Mouse (Mus musculus) adrenal gland, postnatal 4 days (tissue): ENCODE data around the gene Minar1. TPM values are rescaled to one million over a fixed set of nuclear protein-coding genes. Genes with fewer than 3 reads are reported as not detected.

ENCODE experiments used
- DNase-seq, 2 experiments: peaks; one replicate each; pipeline ENCODE4 v3.0.0; 2021 to 2022; ENCODE audit warnings: low spot score in 2 of 2, mixed read lengths in 2 of 2
- long read RNA-seq, 2 experiments: library from polyadenylated mRNA; stranded (forward); transcript quantifications; one replicate each; pipeline ENCODE4 v2.0.0; 2021
- total RNA-seq, 2 experiments: library from RNA; stranded (reverse); gene quantifications; 2 replicates each; pipeline ENCODE4 v1.2.3; 2021

The Minar1 gene
- under 1 TPM; 0.42 to 0.65 TPM for total RNA-seq
- long read RNA-seq, experiment 1, partial matches to known transcripts = 0 of 1 reads
- long read RNA-seq, experiment 1, other reads (novel, unspliced or antisense) = 1 of 1 reads
- long read RNA-seq, experiment 2 = 0 reads

DNA sequence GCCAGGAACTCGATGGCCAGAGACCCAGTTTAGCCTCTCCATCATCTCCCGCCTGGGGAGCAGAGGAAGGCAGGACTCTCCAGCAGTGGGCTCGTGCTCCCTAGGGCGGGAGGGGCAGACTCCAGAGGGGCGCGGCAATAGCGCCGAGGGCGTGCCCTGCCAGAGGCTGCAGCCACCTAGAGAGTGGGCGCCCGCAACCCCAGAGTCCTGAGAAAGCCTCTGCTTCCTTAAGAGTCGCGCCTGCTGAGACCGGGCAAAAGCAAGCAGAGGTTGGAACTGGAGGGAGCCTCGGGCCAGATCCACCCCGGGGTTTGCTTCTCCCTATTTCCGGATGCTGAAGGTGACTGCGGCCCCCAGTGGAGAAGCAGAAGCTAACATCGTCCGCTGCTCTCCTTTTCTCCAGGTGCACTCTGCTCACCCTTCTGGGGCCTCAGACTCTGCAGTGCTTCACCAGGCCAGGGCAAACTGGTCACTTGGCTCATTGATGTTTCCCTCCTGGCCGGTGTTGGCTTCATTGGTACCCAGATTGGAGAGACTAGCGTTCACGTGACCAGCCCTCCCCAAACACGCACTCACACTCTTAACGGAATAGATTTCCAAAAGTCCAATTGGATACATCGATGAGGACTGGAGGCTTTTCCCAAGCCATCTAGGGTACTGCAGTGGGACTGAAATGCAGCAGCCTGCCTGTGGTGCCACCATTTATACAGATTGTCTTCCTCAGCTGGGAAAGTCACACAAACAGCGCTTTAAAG is at the start of gene Minar1:
Gene Minar1, minus strand, starts transcription at position 120 of the 755 bp plus-strand sequence.
- DNase-seq = no peak

DNA sequence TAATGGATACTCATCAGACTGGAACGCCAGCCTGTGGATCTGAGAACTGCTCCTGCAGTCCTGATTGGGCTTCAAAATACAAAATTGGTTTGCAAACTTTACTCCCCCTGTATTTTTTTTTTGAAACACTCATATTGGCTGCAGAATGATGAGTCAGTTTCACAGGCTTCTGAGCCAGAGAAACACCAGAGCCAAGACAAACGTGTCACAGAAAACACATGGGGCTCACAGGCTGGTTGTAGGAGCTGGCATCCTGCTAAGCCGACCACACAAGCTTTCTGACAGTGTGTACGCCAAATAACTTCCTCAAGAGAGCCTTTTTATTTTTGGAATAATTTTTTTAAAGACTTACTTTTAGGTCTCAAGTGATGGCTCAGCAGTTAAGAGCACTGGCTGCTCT is 47.0 kb upstream of the Minar1 start:
- DNase-seq = no peak

DNA sequence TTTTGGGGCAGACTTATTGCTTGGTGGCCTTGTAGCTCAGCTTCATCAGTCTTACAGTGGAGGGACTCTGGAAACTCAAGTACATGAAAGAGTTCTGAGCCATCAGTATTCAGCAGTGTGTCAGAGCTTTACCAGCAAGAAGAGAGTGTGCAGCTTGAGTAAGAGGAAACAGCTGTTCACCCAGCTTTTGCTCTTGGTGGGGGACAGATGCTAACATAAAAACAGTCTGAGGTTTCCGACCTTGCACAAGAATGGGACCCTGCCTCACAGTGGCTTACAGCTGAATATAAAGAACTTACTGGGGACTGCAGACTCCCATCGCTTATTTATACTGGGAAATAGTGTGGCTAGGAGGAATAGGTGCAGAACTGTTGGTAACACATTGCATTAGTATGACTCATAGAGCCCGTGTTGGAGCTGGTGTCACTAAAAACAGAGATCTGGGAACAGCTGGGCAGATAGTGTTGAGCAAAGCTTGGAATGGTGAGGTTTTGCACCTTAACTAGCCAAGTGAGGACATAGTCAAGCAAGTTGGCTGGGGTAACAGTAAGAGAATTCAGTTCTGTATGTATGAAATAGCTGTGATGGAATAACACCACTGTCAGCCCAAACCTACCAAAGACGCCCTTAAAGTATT is 44.5 kb upstream of the Minar1 start:
- DNase-seq = no peak

DNA sequence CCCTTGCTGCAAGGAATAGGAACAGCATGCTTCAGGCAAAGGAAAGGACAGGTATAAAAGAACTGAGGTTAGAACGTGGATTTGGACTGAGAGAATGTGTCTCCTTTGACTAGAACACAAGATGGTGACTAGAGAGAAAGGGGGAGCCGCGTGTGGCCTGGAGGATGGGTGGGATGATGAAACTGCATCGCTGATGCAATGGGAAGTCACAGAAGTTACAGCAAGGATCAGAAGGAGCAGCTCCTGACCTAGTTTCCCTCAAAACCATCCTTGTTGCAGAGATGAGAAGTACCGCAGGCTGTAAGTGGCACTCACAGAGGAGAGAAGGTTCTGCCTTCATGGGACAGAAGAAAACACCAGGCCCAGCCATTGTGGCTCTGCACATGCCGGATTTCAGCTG is 28.0 kb upstream of the Minar1 start:
- no peak for DNase-seq

DNA sequence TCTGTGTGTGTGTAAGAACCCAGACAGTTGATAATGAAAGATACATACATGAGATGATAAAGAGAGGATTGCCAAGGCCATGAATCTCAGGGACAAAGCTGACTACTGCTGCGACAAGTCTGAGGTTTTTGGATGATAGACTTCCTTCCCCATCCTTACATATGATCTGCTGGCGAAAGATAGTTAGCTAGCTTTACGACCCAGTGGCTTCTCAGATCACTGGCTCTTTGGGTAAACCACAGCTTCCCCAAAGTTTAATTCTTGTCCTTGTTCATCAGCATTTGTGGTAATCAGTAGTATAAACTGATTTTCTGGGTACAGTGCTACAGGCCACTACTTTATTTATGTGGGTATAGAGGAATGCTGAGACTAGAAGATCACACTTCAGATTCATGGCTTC is 14.5 kb upstream of the Minar1 start:
- DNase-seq = no peak

DNA sequence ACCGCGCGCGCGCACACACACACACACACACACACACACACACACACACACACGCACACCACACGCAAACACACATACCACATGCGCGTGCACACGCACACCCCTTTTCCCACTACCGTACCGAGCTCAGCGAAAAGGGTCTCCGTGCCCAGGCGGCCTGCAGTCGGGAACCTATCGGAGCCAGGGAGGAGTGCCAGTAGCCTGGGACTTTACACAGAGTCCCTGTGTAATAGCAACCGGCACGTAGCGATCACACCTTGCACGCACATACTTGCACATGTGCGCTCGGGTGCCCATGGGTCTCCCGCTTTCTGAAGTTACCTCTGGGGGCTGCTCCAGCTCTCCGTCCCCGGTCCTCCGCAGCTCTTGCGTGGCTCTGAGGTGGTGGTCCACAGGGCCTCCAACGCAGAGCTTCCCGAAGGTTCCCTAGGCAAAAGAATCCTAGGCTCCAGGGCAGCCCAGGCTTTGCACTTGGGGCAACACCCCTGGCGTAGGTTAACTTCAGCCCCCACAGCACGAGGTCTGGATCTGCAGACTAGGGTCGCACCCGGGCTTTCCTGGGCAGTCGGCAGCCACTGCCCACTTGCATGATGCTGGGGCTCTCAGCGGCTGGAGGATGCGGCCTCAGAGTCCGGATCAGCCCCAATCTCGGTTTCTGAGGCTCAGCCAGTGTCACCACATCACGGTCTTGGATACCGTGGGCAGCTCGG is 474 bp downstream of the Minar1 start:
- no peak for DNase-seq

DNA sequence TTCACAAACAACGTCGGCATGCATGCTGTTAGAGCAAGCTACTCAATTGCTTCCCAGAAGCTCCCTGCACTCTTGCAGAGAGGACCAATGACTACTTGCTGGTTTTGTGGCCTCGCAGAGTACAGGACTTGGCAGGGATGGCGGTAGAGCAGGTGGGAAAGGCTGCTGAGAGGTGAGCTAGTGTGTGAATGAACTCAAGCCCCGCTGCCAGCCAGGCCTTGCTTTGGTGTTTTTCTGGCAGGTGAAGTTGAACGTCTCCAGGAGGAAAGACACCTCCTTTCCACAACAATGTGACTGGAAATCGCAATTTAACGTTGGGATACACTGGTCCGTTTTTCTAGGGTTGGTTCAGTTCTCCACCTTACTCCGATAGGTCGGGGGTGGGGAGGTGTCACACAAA is 1.2 kb downstream of the Minar1 start:
- DNase-seq = no peak

DNA sequence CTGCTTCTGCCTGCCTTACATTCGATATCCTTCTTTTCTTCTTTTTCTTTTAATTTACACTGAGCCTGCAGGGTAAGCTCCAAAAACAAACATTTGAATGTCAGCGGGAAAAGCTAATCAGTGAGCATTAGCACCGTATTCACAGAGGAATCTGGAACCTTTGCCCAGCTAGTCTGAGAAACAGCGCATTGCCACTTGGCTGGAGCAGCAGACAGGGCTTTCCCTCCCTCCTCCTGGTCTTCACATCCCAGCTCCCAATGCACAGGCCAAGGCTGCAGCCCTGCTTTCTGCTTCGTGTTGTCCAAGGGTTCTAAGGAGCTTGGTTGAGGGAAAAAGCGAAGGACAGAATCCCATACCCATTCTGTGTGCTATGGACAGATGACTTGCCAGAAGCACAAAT is 2.6 kb downstream of the Minar1 start:
- no peak for DNase-seq

DNA sequence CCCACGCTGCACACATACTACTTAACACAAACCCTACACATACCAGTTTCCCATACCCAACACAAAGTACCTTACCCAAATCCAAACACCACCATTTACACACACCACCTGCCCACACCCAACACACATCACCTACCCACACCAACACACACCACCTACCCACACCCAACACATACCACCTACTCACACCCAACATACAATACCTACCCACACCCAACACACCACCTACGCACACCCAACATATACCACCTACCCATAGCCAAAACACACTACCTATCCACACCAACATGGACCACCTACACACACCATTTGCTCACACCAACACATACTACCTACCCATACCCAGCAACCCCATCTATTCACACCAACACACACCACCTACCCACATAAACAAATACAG is 6.0 kb downstream of the Minar1 start:
- no peak for DNase-seq

DNA sequence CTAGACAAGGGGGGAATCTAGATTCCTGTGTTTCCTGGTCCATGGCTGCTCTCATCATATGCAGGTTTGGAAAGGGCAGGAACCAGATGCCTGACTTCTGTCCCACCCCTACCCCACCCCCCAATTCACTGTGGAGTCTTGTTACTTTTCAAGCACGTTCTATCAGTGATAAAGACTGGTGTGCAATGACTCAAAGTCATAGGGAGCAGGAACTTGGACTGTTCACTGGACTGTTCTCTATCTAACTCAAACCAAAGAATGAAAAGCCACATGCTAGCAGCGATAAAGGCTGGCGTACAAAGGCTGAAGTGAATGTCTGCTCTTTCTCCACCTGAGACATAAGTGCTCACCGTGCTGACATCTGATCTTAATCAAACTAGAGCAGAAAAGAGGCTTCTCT is 12.3 kb downstream of the Minar1 start:
- DNase-seq = no peak

DNA sequence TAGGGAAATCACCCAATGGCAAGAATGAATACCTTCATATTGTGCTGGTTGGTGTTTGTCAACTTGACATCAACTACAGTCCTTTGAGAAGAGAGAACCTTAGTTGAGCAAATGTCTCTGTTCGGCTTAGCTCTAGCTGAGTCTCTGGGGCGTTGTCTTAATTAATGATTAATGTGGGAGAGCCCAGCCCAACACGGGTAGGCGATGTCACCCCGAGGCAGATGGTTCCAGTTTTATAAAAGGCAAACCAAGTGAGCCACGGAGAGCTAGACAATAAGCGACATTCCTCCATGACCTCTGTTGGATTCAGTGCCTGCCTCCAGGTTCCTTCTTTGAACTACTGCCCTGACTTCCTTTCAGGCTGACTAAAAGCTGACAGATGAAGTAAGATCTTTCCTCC is 15.6 kb downstream of the Minar1 start:
- DNase-seq = no peak

DNA sequence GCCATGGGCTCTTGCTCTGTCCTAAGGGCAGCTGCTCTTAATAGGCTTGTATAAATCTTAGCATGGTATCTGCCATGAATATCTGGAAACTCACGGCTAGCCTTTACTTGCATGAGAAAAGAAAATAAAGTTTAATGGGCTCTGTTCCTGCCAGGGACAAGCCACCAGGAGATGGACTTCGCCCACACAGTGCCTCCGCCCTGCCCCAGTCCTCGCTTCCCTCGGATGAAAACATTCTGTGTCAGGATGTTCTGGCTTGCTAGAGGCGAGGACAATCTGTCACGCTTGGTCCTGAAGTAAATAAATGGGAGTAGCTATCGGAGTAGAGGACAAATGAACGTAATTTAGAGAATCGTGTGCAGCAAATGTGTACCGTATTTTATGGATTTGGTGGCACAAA is 16.7 kb downstream of the Minar1 start:
- no peak for DNase-seq

DNA sequence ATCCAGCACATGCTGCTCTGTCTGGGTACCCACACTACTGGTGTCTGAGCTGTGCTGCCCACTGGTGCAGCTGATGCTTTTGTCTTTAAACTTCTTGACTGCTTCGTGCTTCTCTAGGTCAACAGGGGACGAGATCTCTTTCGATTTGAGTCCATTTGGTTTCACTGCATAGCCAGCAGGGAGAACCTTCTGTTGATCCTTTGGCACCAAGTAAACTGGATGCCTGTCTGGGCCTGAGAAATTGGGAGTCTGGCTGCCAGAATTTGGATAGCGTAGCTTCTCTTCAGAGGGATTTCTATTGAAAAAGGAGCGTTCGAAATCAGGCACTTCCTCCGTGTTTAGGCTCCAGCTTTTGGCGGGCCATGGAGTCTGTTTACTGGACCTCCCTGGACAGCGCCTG is 21.0 kb downstream of the Minar1 start:
- no peak for DNase-seq

DNA sequence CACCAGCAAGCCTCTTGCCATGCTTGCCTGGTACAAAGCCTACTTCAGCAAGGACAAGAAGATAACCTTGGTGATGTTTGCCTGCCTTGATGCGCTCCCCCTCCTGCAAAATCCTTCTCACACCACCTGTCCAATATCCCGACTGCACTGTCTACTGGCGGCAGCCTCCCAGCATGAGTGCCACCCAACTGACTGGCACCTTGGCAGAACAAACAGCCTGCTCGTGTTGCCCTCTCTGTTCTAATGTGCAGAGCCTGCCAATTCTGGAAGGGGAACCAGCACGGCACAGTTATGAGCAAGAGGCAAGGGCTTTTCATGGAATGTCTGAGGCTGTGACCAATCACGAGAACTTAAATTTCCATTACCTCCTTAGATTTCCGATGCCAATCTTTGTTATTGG is 22.2 kb downstream of the Minar1 start:
- no peak for DNase-seq

DNA sequence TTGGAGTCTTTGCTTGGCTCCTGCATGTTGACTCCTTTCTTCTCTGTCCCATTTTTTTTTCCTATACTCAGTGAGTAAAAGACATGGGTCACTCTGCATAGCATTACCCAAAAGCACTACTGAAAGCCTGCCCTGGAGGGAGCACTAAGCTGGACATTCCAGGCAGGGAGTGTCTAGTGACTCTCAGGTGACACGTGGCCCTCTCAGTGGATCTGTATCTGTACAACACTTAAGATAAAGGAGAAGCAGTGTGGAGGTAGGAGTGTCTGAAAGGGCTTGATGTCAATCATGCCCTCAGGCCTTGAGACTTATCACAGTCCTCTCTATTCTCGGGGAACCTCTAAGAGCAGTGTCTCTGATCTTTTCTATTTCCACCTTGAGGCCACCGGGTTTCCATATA is 25.9 kb downstream of the Minar1 start:
- no peak for DNase-seq

DNA sequence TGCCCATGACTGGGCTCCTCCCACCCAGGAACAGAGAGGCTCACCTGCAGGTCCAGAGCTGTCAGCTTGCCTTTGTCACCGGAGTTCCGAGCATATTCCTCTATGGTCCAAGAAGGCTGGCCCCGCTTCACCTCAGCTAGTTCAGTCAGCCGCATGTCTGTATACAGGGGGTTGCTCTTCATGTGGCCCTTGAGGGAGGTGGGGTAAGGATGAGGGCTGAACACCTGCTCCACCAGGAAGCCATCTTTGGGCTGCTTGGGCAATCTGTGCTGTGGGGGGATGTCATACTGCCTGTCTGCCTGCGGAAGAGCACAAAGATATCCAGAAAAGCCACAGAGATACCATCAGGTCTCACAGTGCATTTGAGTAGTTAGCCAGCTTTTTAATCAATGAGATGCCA is 26.5 kb downstream of the Minar1 start:
- DNase-seq = no peak

DNA sequence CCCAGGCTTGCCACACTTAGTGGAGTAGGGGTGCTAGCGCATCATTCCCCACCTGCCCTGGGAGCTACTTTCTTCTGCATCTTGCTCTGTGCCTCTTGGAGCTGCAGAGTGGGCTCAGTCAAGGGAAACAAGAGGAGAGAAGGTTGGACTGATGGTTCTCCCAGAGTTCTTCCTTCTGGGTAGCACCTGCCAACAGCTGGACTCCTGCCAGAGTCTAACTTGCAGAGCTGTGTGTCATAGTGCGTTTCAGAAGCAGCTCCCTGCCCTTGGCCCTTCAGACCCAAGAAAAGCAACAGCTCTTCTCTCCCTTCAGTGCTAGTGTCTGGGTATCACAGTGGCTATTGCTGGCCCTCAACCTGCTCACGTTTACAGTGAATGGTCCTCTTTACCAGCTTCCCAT is 30.5 kb downstream of the Minar1 start:
- DNase-seq = no peak

DNA sequence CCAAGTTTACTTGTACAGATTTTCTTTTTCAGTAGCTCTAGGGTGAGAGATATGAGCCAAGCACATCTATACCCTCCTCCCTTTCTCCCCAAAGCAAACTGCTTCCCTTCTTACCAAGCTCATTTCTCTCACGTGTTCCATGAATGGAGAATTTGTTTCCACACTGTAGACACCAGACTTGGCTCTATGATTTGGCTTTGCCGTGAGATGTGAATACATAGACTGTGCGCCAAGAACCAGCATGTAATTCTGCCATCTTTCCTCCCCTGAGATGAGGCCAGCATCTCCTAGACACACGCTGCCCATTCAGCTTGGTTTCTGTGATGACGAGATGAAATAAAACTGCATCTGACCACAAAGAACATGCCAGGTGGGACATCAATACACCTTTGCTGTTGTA is 44.5 kb downstream of the Minar1 start:
- DNase-seq = no peak

DNA sequence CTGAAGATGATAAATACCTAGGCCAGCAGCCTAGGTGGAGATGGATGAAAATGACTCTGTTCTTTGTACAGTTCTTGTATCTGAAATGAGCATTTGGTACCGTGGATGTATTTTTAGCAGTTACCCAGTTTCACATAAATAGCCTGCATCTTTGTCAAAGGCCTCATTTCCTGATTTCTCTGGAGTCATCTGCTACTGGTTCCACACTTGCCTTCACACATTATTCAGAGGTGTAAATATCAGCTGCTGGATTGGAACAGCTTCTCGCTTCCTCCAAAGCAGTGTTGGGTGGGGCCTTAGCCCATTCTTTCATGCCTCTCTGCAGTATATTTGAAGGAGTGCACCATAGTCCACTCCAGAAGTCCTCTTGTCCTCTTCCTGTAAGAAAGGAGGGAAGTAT is 70.3 kb downstream of the Minar1 start:
- no peak for DNase-seq
